Mouse (Mus musculus) G1E (cell line): ENCODE measurements around the gene Olfr156. TPM values are rescaled to one million over a fixed set of nuclear protein-coding genes. Genes with fewer than 3 reads are reported as not detected.

ENCODE experiments used
- ATAC-seq: 2 replicates; pipeline ENCODE4 v1.8.0; 2016; ENCODE audit warnings: mild to moderate bottlenecking; ENCODE audit not compliant: insufficient number of reproducible peaks, poor library complexity, low FRiP score, severe bottlenecking; ENCODE audit errors: extremely low read depth
- DNase-seq: peaks from one replicate; pipeline ENCODE4 v3.0.0; 2012; ENCODE audit warnings: low spot score
- H3K27me3 ChIP-seq: 2 replicates; pipeline ENCODE4 v1.6.1; 2012; ENCODE audit warnings: mild to moderate bottlenecking, low read length, inconsistent platforms; ENCODE audit not compliant: insufficient read depth
- H3K36me3 ChIP-seq: replicated peaks from 2 replicates; pipeline ENCODE3; 2012; ENCODE audit warnings: mild to moderate bottlenecking, inconsistent platforms
- H3K4me1 ChIP-seq: 2 replicates; pipeline ENCODE4 v1.6.1; 2012; ENCODE audit warnings: low read depth, low read length, inconsistent platforms, mixed read lengths; ENCODE audit not compliant: insufficient read depth
- H3K4me3 ChIP-seq: 2 replicates; pipeline ENCODE4 v1.5.1; 2012; ENCODE audit warnings: low read depth, mild to moderate bottlenecking, inconsistent platforms, low read length, moderate library complexity, mixed read lengths
- H3K9me3 ChIP-seq: replicated peaks from 2 replicates; pipeline ENCODE4 v1.6.1; 2012; ENCODE audit warnings: inconsistent platforms
- CTCF ChIP-seq: IDR thresholded peaks from 2 replicates; pipeline ENCODE4 v1.5.1; 2012; ENCODE audit warnings: low read depth, low read length, inconsistent platforms, mixed read lengths
- GATA1 ChIP-seq: IDR thresholded peaks from 2 replicates; pipeline ENCODE4 v1.6.1; 2012; ENCODE audit warnings: borderline replicate concordance, low read length, inconsistent platforms, mixed read lengths
- GATA2 ChIP-seq: IDR thresholded peaks from 2 replicates; pipeline ENCODE4 v1.6.1; 2012; ENCODE audit warnings: low read depth, low read length, inconsistent platforms, borderline replicate concordance
- POLR2AphosphoS5 ChIP-seq: IDR thresholded peaks from 2 replicates; pipeline ENCODE4 v1.6.1; 2012; ENCODE audit warnings: low read depth, low read length, inconsistent platforms; ENCODE audit not compliant: insufficient replicate concordance
- TAL1 ChIP-seq: conservative IDR thresholded peaks from 2 replicates; pipeline ENCODE4 v1.6.1; 2012; ENCODE audit warnings: low read depth, low read length, inconsistent platforms, mixed read lengths
- polyA plus RNA-seq: library from polyadenylated mRNA; stranded (reverse); fragments of >175 nt; gene quantifications from 2 replicates; pipeline ENCODE4 v1.2.3, GENCODE M21; 2012
- total RNA-seq, 2 experiments: library from RNA; stranded (forward) in 1 of 2; stranded (reverse) in 1 of 2; fragments of 200-1000 nt in 1 of 2; fragments of >200 nt in 1 of 2; fragmentation: Nextera tagmentation in 1 of 2; gene quantifications; 2 replicates each; pipeline ENCODE4 v1.2.3; 2014 to 2017

The Olfr156 gene
- total RNA-seq (2014; fragmentation: Nextera tagmentation) (not detected in 2 replicates), total RNA-seq (2017) (0.05 and 0.23 TPM in 2 replicates), polyA plus RNA-seq (not detected in 2 replicates)

- TF ChIP-seq POLR2AphosphoS5 = no peak
- TF ChIP-seq GATA1 = no peak
- TF ChIP-seq CTCF = no peak
- no peak for TF ChIP-seq GATA2
- TF ChIP-seq TAL1 = no peak
- Histone ChIP-seq H3K9me3 (no peaks in the 10 kb centered on the region), H3K27me3 (no peaks in the 10 kb centered on the region), H3K36me3 (no peaks in the 10 kb centered on the region), H3K4me1 (no peaks in the 10 kb centered on the region), H3K4me3 (no peak within 1 kb of the TSS)
- DNase-seq (no peak), ATAC-seq (no peak)
Measured at GRCm38 (mm10) chr4:43823845-43824337, at the start of gene Olfr156. TSS of gene Olfr156 (minus strand) at chr4:43823895.

- Histone ChIP-seq H3K9me3 (peaks cover 2% of the 10 kb centered on the region; the same call in 1 of the 2 replicates), H3K4me3 (no peak overlapping the region), H3K4me1 (0 out of 2 replicates have a peak, but pooled peaks cover under 1% of the 10 kb centered on the region), H3K27me3 (peaks cover 18% of the 10 kb centered on the region), H3K36me3 (no peaks in the 10 kb centered on the region)
- no peak for ATAC-seq
- TF ChIP-seq GATA2 (no peak), CTCF (no peak), GATA1 (no peak), TAL1 (no peak), POLR2AphosphoS5 (no peak)
- no peak for DNase-seq
Measured at GRCm38 (mm10) chr4:43869821-43870220, 46.1 kb upstream of the Olfr156 start.

- no peaks in the 10 kb centered on the region for H3K9me3 ChIP-seq
- DNase-seq (no peak), ATAC-seq (no peak)
- H3K4me3 ChIP-seq = no peak overlapping the region
- no peaks in the 10 kb centered on the region for H3K36me3 ChIP-seq
- TF ChIP-seq POLR2AphosphoS5 (no peak), GATA1 (no peak), CTCF (no peak), GATA2 (no peak), TAL1 (no peak)
- peaks cover 5% of the 10 kb centered on the region; the same call in 1 of the 2 replicates for H3K27me3 ChIP-seq
- H3K4me1 ChIP-seq = no peaks in the 10 kb centered on the region
Measured at GRCm38 (mm10) chr4:43863298-43863697, 39.6 kb upstream of the Olfr156 start.

- H3K36me3 ChIP-seq = no peaks in the 10 kb centered on the region
- ATAC-seq (no peak), DNase-seq (peak; percentile 19)
- H3K4me1 ChIP-seq = no peaks in the 10 kb centered on the region
- H3K27me3 ChIP-seq = peaks cover 2% of the 10 kb centered on the region; the same call in 1 of the 2 replicates
- no peaks in the 10 kb centered on the region for H3K9me3 ChIP-seq
- peak; percentile 53 for TF ChIP-seq CTCF
- no peak for TF ChIP-seq TAL1
- no peak overlapping the region for H3K4me3 ChIP-seq
Measured at GRCm38 (mm10) chr4:43860744-43861519, 37.2 kb upstream of the Olfr156 start.

GRCm38 (mm10) chr4:43859886-43860285 lies 36.2 kb upstream of the Olfr156 start:
- peaks cover 2% of the 10 kb centered on the region; the same call in 1 of the 2 replicates for H3K27me3 ChIP-seq
- TF ChIP-seq CTCF (no peak), TAL1 (no peak), GATA2 (no peak), GATA1 (no peak), POLR2AphosphoS5 (no peak)
- H3K36me3 ChIP-seq = no peaks in the 10 kb centered on the region
- no peaks in the 10 kb centered on the region for H3K9me3 ChIP-seq
- no peak overlapping the region for H3K4me3 ChIP-seq
- ATAC-seq = no peak
- no peak for DNase-seq
- no peaks in the 10 kb centered on the region for H3K4me1 ChIP-seq

GRCm38 (mm10) chr4:43854101-43854500 lies 30.4 kb upstream of the Olfr156 start:
- peaks cover 11% of the 10 kb centered on the region for H3K27me3 ChIP-seq
- H3K4me1 ChIP-seq = no peaks in the 10 kb centered on the region
- TF ChIP-seq CTCF (no peak), GATA2 (no peak), TAL1 (no peak), GATA1 (no peak), POLR2AphosphoS5 (no peak)
- no peaks in the 10 kb centered on the region for H3K9me3 ChIP-seq
- H3K4me3 ChIP-seq = no peak overlapping the region
- DNase-seq (no peak), ATAC-seq (no peak)
- H3K36me3 ChIP-seq = no peaks in the 10 kb centered on the region
